Mouse (Mus musculus): ENCODE data around the gene Uba7. TPM values are rescaled to one million over a fixed set of nuclear protein-coding genes. Genes with fewer than 3 reads are reported as not detected.

Uba7 gene
- total RNA-seq, 2 experiments from 2014 or later = 364 to 392 TPM

DNA sequence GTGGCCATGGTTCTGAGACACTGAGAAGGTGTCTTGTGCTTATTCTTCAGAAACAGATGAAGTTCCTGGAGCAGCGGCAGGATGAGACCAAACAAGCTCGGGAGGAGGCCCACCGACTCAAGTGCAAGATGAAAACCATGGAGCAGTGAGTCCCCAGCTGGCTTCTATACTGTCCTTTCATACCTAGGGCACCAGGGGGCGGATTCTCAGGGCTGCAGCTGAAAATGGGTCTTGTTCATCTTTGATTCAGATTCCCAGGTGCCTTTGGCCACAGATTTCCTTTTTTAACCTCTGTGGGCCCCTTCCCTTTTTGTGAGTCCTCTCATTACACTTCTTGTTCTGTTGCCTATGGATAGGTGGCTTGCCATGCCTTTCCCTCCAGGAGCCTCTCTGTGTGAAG is 14.4 kb upstream of the Uba7 start:
- ATAC-seq (replicated peaks; ENCODE audit: low FRiP score, poor library complexity, severe bottlenecking) = no peak

DNA sequence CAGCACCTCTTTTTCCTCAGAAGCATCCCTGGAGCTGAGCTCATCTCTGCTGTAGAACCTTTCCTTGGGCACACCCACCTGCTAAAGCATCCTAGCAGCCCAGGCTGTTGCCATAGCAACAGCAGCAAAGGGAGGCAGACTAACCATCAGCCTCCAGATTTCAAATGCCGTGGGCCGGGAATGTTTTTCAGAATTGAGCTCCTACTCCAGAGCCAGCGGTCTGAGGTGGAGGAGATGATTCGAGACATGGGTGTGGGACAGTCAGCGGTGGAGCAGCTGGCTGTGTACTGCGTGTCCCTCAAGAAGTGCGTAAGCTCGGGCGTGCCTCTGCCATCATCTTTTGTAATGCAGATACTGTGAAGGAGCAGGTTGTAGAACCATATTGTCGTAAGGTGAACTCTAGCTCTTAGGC is 13.9 kb upstream of the Uba7 start:
- ATAC-seq (replicated peaks; ENCODE audit: low FRiP score, poor library complexity, severe bottlenecking) = no peak

DNA sequence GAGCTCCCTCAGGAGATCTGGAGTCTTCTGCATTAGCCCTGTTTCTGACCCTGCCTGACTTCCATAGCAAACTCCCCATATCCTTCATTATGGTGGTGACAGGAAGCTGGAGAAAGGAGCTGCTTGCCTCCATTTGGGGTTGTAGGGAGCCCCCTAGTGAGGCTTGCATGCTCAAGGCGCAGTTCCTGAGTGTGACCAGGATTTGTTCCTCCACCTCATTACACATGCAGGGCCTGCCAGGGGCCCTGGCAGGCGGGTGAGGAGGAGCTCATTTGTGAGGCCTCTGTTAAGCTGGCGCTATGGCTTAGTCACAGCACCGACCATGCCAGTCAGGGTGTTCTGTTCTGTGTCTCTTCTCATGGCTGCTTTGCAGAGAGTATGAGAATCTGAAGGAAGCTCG is 13.4 kb upstream of the Uba7 start:
- no peak for ATAC-seq (replicated peaks; ENCODE audit: low FRiP score, poor library complexity, severe bottlenecking)

DNA sequence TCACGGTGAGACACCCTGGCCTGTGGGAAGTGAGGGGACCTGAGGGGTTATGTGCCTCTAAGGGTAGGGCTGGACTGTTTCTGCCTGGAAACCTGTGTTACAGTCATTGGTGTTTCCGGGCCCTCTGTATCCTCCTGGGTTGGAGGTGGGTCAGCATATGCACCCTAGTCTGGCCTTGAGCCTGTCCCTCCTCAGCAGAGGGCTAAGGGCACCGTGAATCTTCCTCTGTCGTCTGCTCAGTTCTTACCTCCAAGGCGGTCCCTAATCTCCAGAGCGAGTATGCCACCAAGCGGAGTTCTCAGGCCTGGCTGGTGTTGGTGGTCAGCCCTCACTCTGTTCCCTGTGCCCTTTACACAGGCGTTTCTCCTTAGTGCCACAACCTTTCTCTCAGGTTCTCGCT is 12.4 kb upstream of the Uba7 start:
- ATAC-seq (replicated peaks; ENCODE audit: low FRiP score, poor library complexity, severe bottlenecking) = no peak

DNA sequence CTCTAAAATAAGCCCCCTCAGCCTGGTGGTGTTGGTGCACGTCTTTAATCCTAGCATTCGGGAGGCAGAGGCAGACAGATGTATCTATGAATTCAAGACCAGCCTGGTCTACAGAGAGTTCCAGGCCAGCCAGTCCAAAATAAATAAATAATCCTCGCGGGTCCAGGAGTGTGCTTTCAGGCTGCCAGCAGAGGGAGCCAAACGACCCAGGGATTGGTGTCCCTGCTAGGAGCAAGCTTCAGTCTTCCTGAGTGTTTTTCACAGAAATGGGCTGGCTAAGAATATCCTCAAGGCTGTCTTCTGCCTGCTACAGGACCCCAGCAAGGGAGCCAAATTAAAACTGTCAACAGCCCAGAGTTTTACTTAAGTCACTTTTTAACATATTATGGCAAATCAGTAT is 11.6 kb upstream of the Uba7 start:
- peak; percentile 76 for ATAC-seq (replicated peaks; ENCODE audit: low FRiP score, poor library complexity, severe bottlenecking)

DNA sequence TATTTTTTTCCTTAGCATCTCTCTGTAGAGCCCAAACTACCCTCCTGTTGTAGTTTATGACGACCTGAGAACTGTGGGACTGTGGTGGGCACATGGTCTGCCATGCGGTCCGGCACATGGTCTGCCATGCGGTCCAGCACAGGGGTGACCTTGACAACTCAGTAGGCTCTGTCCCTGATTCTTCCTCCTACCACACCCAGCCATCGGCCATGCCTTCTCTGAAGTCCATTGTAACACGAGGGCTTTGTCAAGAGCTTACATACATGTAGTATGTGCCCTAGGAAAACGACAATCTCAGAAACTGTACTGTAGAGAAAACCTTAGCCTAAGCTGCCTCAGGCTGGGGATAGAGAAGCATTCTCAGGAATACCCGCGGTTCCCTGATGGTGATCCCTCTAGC is 10.6 kb upstream of the Uba7 start:
- ATAC-seq (replicated peaks; ENCODE audit: low FRiP score, poor library complexity, severe bottlenecking) = no peak

DNA sequence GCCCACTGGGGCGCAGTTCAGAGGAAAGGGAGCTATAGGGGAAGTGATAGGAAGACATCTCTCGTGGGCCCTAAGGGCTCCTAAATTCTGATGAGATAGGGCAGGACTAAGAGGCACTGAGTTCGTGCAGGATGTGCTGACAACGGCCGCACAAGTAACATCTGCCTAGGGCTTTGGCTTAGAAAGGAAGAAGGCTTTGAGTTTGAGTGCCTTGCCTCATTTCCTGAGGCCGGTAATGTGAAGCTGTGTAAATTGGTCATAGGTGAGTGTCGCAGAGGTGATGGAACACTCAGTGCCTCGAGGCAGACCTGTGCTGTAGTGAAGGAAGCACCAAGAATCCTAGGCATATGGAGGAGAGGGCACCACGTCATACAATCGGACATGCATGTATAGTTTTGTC is 8.6 kb upstream of the Uba7 start:
- ATAC-seq (replicated peaks; ENCODE audit: low FRiP score, poor library complexity, severe bottlenecking) = no peak

DNA sequence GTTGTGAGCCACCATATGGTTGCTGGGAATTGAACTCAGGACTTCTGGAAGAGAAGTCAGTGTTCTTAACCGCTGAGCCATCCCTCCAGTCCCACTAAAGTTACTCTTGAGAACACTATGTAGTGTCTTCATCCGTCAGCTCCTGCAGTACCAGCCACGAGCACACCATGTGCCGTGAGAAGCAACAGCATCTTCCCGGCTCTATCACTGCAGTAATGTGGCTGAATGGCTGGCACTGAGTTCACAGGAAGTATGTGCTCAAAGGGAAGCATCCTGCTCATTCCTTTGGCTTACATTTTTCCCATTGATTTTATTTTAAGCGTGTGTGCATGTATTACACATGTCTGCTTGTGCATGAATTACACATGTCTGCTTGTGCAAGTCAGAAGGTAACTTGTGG is 7.9 kb upstream of the Uba7 start:
- ATAC-seq (replicated peaks; ENCODE audit: low FRiP score, poor library complexity, severe bottlenecking) = no peak

DNA sequence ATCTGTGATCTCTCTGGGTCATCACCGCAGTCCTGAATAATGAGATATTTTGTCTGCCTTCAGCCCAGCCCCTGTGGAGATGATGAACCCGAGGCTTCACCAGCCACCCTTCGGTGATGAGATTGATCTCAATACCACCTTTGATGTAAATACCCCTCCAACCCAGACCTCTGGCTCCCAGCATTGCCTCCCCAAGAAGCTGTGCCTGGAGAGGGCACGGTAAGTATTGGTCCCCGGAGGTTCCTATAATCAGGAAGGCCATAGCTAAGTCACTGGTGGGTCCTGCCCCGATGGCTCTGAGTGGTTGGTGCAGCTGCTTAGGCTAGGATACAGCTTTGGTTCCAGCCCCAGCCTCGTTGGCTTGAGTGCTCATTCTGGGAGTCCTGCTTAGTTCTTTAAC is 6.8 kb upstream of the Uba7 start:
- ATAC-seq (replicated peaks; ENCODE audit: low FRiP score, poor library complexity, severe bottlenecking) = no peak

DNA sequence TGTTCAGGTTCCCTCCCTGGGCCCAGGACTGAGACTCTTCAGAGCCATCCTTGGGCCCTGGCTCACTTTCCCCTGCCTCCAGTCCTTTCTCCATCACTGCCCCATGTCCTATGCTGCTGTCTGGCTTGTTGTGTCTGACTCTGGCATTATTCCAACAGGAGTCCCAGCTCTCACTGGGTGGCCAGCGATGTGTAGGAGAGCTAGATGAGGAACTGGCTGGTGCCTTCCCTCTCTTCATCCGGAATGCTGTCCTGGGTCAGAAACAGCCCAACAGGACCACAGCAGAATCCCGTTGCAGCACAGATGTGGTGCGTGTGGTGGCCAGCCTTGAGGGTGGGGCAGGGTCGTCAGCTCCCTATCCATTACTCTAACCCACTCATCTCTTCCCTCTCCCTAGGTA is 5.0 kb upstream of the Uba7 start:
- no peak for ATAC-seq (replicated peaks; ENCODE audit: low FRiP score, poor library complexity, severe bottlenecking)

DNA sequence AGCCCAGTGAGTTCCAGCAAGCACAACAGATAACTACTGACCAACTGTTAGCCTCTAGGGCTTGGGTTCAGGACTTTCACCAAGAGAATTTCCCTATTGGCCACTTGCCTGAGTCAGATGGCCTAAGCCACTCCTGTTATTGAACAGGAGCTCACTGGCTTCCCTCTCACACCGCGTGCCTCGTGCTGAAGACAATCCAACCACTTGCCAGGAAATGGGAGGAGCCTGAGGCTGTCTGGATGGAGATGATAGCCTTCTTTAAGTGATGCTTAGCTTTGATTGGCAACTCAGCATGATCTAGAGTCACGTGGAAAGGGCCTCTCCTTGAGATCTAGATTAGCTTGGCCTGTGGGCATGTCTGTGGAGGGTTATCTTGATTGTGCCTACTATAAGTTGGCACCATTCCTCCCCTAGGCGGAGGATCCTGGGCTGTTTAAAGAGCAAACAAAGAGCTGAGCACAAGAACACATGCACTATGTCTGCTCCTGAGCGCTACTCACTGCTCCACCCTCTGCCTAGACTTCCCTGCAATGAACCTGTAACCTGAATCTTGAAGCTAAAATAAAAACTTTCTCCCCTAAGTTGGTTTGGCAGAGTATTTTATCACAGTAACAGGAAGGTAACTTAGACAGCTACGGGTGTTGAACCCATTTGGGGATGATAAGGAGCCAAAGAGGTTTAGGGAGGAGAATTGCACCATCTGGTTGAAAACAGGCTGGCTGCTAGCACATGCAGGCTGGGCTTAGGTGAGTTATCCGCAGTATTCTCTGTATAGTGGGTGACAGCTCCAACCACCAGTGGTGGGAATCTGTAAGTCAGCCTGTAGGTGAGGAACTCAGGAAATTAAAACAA is 3.4 kb upstream of the Uba7 start:
- peak; percentile 64 for ATAC-seq (replicated peaks; ENCODE audit: low FRiP score, poor library complexity, severe bottlenecking)

DNA sequence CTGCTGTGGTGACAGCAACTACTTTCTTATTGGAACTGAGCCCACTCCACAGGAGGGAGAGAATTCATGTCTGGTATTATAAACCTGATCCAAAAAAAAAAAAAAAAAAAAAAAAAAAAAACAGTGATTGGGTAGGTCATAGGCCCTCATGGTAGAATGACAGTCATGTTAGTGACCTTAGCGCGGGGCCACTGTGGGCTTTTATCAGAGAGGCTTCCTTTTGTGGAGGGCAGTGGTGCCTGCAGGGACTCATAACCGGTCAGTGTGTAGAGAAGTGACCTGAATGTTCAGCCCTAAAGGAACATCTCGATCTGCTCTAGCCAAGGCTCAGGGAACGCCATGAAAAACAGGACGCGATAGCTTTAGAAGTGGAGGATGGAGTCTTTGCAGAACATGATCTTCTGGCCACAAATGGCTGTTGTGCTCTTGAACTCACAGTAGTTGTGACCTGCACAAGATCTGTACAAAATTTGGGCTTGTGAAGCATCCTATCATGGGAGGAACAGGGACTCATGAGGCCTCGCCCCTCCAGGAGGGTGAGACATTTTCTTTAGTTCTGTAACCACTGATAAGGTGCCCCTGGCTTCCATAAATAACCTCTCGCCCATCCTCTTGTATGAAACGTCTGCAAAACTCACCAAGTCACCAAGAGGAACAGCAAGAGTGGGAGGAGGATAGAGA is 674 bp upstream of the Uba7 start:
- ATAC-seq (replicated peaks; ENCODE audit: low FRiP score, poor library complexity, severe bottlenecking) = peak; percentile 59

DNA sequence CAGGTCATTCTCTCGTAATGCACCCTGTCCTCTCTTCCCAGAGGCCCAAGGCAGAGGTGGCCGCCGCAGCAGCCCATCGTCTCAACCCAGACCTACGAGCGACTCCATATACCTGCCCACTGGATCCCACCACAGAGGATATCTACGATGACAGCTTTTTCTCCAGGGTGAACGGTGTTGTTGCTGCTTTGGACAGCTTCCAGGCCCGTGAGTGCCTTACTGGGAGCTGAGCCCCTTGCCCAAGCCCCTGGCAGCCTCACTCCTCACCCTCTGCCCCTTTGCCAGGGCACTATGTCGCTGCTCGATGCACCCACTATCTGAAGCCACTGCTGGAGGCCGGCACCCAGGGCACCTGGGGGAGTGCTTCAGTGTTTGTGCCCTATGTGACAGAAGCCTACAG is 3.5 kb downstream of the Uba7 start:
- no peak for ATAC-seq (replicated peaks; ENCODE audit: low FRiP score, poor library complexity, severe bottlenecking)

DNA sequence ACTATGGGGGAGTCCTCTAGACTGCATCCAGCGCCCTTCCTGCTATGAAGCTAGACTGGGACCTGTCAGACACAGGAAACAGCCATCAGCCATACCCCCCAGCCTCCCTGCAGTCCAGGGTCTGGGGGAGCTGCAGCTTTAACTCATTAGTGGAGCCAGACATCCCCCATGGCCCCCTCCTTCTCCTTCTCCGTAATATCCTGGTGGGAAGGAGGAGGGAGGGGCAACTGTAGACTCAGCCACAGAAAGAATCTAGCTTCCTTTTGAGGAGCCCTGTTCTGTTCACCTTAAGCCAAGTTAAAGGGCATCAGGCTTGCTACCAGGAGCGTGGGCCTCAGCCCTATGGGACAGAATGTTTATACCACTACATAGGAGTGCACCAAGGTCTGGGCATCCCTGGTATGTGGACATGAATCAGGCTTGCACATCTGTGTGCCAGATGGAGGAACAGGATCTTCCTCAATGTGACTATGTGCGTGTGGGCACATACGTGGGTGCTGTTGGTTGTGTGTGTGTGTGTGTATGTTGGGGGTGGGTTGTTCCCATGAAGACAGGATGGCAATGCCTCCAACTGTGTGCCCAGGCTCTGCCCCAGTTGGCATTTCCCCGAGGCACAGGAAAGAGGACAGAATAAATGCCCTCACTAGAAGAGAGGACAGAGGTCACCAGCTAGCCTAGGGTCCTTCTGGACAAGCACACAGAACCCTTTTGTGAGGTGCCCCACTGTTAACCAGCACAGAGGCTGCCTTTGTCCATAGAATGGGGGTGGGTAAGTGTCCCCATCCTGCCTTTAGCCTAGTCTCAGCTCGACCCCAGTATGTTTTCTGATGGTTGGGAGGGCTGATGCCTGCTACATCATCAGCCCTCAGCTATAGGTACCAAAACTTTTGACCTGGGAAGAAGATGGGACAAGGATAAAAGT is 6.6 kb downstream of the Uba7 start:
- no peak for ATAC-seq (replicated peaks; ENCODE audit: low FRiP score, poor library complexity, severe bottlenecking)

DNA sequence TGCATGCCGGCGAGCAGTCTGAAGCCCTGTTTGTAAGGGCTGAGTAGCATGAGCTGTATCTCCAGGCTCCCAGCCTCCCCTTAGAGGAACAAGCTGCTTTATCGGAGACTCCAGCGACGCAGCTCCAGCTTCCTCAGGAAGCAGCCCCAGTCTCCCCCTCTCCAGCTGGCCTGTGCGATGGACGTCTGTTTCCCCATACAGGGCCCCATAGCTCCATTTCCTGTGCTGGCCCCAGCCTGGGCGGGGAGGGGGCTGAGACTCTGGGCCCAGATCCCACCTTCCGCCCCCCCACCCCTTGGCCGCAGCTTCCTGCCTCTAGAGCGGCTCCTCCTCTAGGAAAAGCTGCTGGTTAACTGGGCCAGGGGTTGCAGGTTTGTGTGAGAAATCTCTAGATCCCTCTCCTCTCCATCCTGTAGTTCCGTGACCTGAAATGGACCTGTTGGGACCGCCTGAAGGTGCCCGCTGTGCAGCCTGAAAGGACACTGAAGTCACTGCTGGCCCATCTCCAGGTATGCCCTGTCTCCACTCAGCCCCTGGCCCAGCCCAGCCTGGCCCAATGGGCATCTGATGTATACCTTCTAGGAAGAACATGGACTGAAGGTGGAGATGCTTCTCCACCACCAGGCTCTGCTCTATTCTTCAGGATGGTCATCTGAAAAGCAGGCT is 7.5 kb downstream of the Uba7 start, which contains the start of gene Gm20661:
Gene Gm20661, plus strand, starts transcription at position 378 of the 666 bp plus-strand sequence.
- peak; percentile 56 for ATAC-seq (replicated peaks; ENCODE audit: low FRiP score, poor library complexity, severe bottlenecking)

DNA sequence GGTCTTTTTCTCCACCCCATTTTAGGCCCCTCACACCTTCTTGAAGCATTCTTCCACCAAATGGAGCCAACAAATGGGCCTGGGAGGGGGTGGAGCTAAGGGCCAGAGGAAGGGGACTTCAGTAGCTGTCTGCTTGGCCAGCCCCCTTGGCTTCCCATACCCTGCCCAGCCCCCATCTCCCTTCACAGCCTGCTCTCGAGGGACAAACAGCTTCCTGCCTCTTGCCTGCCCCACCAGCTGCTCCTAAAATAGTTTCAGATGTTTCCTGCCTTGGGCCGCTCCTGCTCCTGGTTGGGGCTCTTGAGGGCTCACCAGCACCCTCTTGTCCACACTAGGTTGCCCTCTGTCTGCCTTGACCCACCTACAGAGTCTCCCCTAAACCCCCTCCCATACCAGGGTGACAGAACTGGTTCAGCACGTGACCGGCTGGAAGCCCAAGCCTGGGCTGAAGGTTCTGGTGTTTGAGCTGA is 8.2 kb downstream of the Uba7 start:
- no peak for ATAC-seq (replicated peaks; ENCODE audit: low FRiP score, poor library complexity, severe bottlenecking)

DNA sequence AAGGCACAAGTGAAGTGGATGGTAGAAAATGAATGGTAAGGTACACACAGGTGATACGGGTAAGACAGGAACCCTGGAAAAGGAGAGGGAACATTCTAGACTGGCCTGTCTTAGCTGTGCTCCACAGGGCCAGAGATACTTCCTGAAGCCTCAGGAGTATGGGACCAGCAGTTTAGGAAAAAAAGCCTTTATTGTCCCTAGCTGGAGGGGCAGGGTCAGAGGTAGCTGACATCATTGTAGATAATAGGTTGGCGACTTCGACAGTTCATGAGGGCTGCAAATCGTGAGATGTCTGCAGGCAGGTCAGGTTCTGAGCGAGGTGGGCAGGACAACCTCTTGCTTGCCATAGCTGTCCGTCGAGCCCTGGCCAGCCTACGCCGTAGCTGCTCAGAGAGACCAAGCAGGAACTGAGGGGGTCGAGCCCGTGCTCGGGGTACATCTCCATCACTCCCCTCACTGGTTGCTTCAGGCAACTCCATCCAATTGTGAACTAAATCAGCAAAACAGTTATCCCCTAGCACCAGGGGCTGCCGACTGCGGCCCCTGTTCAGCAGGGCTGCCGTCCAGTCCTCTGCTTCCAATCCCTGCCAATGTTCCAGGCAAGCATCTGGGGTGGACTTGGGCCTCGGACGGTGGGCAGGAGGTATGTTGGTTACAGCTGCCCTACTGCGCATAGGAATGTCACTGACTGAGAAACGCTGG is 8.9 kb downstream of the Uba7 start:
- ATAC-seq (replicated peaks; ENCODE audit: low FRiP score, poor library complexity, severe bottlenecking) = no peak

DNA sequence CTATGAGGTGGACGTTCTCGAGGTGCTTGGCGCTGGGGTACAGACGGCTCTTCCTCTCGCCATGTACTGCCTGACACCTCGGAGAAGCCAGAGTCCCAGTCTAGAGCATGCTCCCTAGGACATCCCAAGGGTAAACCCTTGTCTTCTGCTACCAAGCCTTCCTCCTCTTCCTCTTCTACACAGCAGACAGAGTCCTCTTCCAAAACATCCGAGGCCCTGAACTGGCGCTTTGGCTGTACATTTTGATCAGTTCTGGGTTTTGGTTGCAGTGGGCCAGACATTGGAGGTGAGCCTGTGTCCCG is 9.4 kb downstream of the Uba7 start:
- ATAC-seq (replicated peaks; ENCODE audit: low FRiP score, poor library complexity, severe bottlenecking) = peak; percentile 0; the same call in 1 of the 2 replicates

Measured in erythroblast, adult 5-6 weeks (primary cell).